Mouse (Mus musculus) midbrain, embryonic 16.5 days (tissue): ENCODE measurements around the gene Cdkl3. TPM values are rescaled to one million over a fixed set of nuclear protein-coding genes. Genes with fewer than 3 reads are reported as not detected.

Experiments used
- ATAC-seq: fragments of 200-750 bp; cut with Nextera tagmentation; 2 replicates; pipeline ENCODE4 v1.8.0; 2017; ENCODE audit warnings: moderate TSS enrichment
- H3K27ac ChIP-seq: fragments of 300-500 bp; sonication (generic); 2 replicates; pipeline ENCODE4 v1.5.1; 2014; ENCODE audit warnings: mild to moderate bottlenecking, low read length, mixed read lengths
- H3K27me3 ChIP-seq: fragments of 300-500 bp; sonication (generic); 2 replicates; pipeline ENCODE4 v1.6.1; 2014; ENCODE audit warnings: low read depth, low read length, mixed read lengths; ENCODE audit not compliant: control insufficient read depth, insufficient read depth
- H3K36me3 ChIP-seq: fragments of 300-500 bp; sonication (generic); 2 replicates; pipeline ENCODE4 v1.6.1; 2014; ENCODE audit warnings: mild to moderate bottlenecking, low read length, moderate library complexity, mixed read lengths; ENCODE audit not compliant: control insufficient read depth, insufficient read depth
- H3K4me1 ChIP-seq: fragments of 300-500 bp; sonication (generic); 2 replicates; pipeline ENCODE4 v1.6.1; 2014; ENCODE audit warnings: mild to moderate bottlenecking, low read length, mixed read lengths; ENCODE audit not compliant: control insufficient read depth, insufficient read depth
- H3K4me2 ChIP-seq: fragments of 300-500 bp; sonication (generic); 2 replicates; pipeline ENCODE4 v1.6.1; 2014; ENCODE audit warnings: mild to moderate bottlenecking, low read length, mixed read lengths
- H3K4me3 ChIP-seq: fragments of 300-500 bp; sonication (generic); 2 replicates; pipeline ENCODE4 v1.5.1; 2014; ENCODE audit warnings: low read depth, mild to moderate bottlenecking, low read length, moderate library complexity, mixed read lengths
- H3K9ac ChIP-seq: fragments of 300-500 bp; sonication (generic); 2 replicates; pipeline ENCODE4 v1.6.1; 2014; ENCODE audit warnings: low read depth, low read length, mixed read lengths
- H3K9me3 ChIP-seq: fragments of 300-500 bp; sonication (generic); replicated peaks from 2 replicates; pipeline ENCODE4 v1.6.1; 2014; ENCODE audit warnings: mild to moderate bottlenecking, low read length, mixed read lengths; ENCODE audit not compliant: control insufficient read depth, poor library complexity, severe bottlenecking
- WGBS: fragments of 180-500 bp; shearing (Covaris S2); extraction: QIAGEN DNeasy Blood & Tissue Kit; methylation state at CpG from one replicate; pipeline ENCODE4 v1.1.7; 2014; 5-methylcytosine and 5-hydroxymethylcytosine counted together
- polyA plus RNA-seq: library from polyadenylated mRNA; unstranded; fragments of >200 nt; fragmentation: Nextera tagmentation; extraction: Ambion mirVana; gene quantifications from 2 replicates; pipeline ENCODE4 v1.2.1, GENCODE M21; 2015

Gene Cdkl3
- 33.8 and 34.4 TPM in 2 replicates for polyA plus RNA-seq

DNA sequence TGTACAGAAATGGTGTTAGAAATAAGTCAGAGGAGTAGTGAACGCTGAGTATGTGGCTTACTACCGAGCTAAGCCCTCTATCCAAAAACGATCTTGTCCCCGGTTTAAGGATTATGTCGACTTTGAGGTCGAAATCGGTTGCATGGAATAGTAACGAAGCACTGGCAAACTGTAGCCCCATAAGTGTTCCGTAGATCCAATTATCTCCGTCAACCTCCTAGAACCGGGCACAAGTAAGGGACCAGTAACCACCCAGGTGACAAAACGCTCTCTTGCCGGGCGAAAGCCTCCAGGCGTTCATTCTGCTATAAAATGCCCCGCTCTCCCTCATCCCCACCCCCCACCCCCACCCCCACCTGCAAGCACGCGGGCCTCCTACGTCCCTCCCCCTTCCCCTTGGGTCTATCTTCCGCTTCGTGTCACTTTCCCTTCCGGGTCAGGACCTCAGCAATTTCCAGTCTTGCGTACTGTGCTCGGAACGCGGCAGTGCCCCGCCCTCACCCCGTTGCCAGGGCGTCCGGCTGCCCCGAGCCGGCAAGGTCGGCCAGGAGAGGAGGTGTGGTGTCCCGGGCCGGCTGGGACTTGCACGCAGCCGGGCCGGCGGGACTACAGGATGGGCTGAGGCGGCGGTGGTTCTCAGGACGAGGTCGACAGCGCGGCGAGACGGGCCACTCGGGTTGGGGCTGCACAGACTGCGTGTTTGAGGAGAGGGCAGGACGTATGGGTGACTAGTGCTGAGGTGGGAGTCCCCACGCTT lies at the start of gene Cdkl3:
Gene Cdkl3, plus strand, starts transcription at position 450 of the 757 bp plus-strand sequence.
- peaks cover 28% of the 10 kb centered on the region for H3K4me1 ChIP-seq
- H3K9me3 ChIP-seq: no peaks in the 10 kb centered on the region
- WGBS: under 1% methylated on average over 51 of the region's 51 CpGs
- no peaks in the 10 kb centered on the region for H3K27me3 ChIP-seq
- H3K4me2 ChIP-seq: peak within 1 kb of the TSS; percentile 82
- ATAC-seq: peak; percentile 91
- peak within 1 kb of the TSS; percentile 92 for H3K27ac ChIP-seq
- no peaks in the 10 kb centered on the region for H3K36me3 ChIP-seq
- H3K4me3 ChIP-seq: peak within 1 kb of the TSS; percentile 82
- peak within 1 kb of the TSS; percentile 95 for H3K9ac ChIP-seq

GRCm38 (mm10) chr11:51956112-51956511 lies 47.9 kb upstream of the Cdkl3 start:
- no peak overlapping the region for H3K27ac ChIP-seq
- no peaks in the 10 kb centered on the region for H3K27me3 ChIP-seq
- H3K9ac ChIP-seq: no peak overlapping the region
- no peak overlapping the region for H3K4me3 ChIP-seq
- H3K4me1 ChIP-seq: no peaks in the 10 kb centered on the region
- H3K36me3 ChIP-seq: no peaks in the 10 kb centered on the region
- no peak overlapping the region for H3K4me2 ChIP-seq
- WGBS: 73% methylated on average over 9 of the region's 9 CpGs
- ATAC-seq: no peak
- H3K9me3 ChIP-seq: no peaks in the 10 kb centered on the region

DNA sequence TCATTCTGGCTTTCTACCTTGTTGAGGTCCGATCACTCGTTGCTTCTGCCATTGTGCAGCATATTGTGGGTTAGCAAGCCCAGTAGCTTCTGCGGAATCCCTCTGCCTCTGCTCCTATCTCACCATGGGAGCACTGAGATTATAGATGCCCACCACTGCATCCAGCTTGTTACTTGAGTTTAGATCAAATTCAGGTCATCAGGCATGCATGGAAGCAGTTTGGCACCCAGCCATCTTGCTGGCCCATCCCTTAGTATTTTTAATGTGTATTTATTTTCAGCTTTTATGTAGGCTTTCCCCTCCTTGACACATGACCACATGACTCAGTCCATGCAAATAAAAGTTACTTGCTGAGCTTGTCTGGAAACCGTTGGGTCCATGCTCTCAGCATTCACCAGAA lies 46.3 kb upstream of the Cdkl3 start:
- WGBS: 84% methylated on average over 4 of the region's 4 CpGs
- H3K36me3 ChIP-seq: no peaks in the 10 kb centered on the region
- H3K4me1 ChIP-seq: no peaks in the 10 kb centered on the region
- H3K4me3 ChIP-seq: no peak overlapping the region
- no peak overlapping the region for H3K4me2 ChIP-seq
- no peak overlapping the region for H3K9ac ChIP-seq
- H3K27ac ChIP-seq: no peak overlapping the region
- no peaks in the 10 kb centered on the region for H3K9me3 ChIP-seq
- no peak for ATAC-seq
- H3K27me3 ChIP-seq: no peaks in the 10 kb centered on the region

- H3K9me3 ChIP-seq: no peaks in the 10 kb centered on the region
- no peak overlapping the region for H3K4me2 ChIP-seq
- no peak overlapping the region for H3K9ac ChIP-seq
- 87% methylated on average over 5 of the region's 5 CpGs for WGBS
- H3K27ac ChIP-seq: no peak overlapping the region
- H3K4me3 ChIP-seq: no peak overlapping the region
- H3K4me1 ChIP-seq: no peaks in the 10 kb centered on the region
- ATAC-seq: no peak
- H3K36me3 ChIP-seq: no peaks in the 10 kb centered on the region
- H3K27me3 ChIP-seq: no peaks in the 10 kb centered on the region
These were observed 44.5 kb upstream of the Cdkl3 start for GRCm38 (mm10) chr11:51959511-51959910.

DNA sequence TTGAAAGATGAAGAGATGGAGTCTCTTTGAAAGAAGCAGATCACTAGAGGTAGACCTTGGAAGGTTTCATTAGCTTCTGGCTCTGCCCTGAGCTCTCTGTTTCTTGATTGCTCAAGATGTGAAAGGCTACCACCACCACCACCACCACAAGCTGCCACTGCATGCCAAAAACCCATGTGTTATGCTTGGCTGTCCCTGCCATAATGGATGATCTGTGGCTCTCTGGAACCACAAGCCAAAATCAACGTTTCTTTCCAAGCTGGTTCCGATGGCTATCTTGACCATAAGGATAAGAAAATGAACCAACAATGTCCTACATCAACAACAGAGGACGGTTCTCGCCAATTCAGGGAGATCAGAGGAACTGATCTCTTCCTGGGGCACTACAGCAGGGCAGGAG lies 44.0 kb upstream of the Cdkl3 start:
- Histone ChIP-seq H3K9ac (no peak overlapping the region), H3K4me3 (no peak overlapping the region), H3K9me3 (no peaks in the 10 kb centered on the region), H3K4me2 (no peak overlapping the region), H3K36me3 (no peaks in the 10 kb centered on the region), H3K4me1 (no peaks in the 10 kb centered on the region), H3K27me3 (no peaks in the 10 kb centered on the region), H3K27ac (no peak overlapping the region)
- 94% methylated on average over 4 of the region's 4 CpGs for WGBS
- no peak for ATAC-seq

GRCm38 (mm10) chr11:51960967-51961471 lies 43.0 kb upstream of the Cdkl3 start:
- Histone ChIP-seq H3K36me3 (no peaks in the 10 kb centered on the region), H3K9me3 (no peaks in the 10 kb centered on the region), H3K27ac (no peak overlapping the region), H3K27me3 (no peaks in the 10 kb centered on the region), H3K4me3 (no peak overlapping the region), H3K4me2 (no peak overlapping the region), H3K9ac (no peak overlapping the region), H3K4me1 (no peaks in the 10 kb centered on the region)
- ATAC-seq: no peak
- WGBS: 68% methylated on average over 11 of the region's 11 CpGs

DNA sequence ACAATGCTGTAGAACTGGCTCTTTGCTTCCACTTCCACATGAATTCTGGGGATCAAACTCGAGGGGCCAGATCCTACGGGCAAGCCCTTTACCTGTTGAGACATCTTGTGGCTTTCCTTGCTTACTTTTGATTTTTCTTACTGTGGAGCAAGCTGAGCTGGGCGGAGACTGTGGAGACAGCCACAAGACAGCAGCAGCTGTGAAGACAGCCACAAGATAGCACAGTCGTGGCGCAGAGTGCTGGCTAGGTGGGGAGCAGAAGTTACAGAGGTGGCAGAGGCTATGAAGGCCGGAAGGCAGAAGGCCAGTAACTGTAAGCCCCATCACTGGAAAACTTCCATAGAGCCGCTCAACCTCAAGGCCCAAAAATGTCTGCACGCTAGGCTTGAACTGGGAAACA lies 42.3 kb upstream of the Cdkl3 start:
- no peak for ATAC-seq
- 92% methylated on average over 8 of the region's 8 CpGs for WGBS
- no peaks in the 10 kb centered on the region for H3K9me3 ChIP-seq

DNA sequence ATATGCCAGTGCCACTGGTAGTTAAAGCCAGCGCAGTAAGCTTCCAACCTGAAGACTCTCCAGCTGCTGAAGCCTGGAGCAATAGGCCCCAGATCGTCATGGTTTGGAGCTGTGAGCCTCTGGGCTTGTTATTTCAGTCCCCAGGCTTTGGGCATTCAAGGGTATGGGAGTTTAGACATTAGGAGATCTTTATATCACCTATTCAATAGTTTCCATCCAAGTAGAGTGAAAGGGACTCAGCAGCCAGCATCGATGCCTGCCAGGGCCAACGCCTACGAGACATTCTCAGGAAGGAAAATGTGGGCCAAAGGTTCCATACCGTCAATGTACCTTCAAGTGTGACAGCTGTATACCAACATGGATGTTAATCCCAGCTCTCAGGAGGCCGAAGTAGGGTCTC lies 41.7 kb upstream of the Cdkl3 start:
- 90% methylated on average over 7 of the region's 7 CpGs for WGBS
- H3K4me2 ChIP-seq: no peak overlapping the region
- no peaks in the 10 kb centered on the region for H3K9me3 ChIP-seq
- H3K27ac ChIP-seq: no peak overlapping the region
- no peak for ATAC-seq
- no peaks in the 10 kb centered on the region for H3K27me3 ChIP-seq
- H3K4me3 ChIP-seq: no peak overlapping the region
- no peaks in the 10 kb centered on the region for H3K36me3 ChIP-seq
- H3K4me1 ChIP-seq: no peaks in the 10 kb centered on the region
- H3K9ac ChIP-seq: no peak overlapping the region

More for the DNA sequence above, 42.3 kb upstream of the Cdkl3 start:
- H3K9ac ChIP-seq: no peak overlapping the region
- no peak overlapping the region for H3K4me2 ChIP-seq
- H3K4me1 ChIP-seq: no peaks in the 10 kb centered on the region
- no peak overlapping the region for H3K4me3 ChIP-seq
- no peak overlapping the region for H3K27ac ChIP-seq
- H3K27me3 ChIP-seq: no peaks in the 10 kb centered on the region
- H3K36me3 ChIP-seq: no peaks in the 10 kb centered on the region

DNA sequence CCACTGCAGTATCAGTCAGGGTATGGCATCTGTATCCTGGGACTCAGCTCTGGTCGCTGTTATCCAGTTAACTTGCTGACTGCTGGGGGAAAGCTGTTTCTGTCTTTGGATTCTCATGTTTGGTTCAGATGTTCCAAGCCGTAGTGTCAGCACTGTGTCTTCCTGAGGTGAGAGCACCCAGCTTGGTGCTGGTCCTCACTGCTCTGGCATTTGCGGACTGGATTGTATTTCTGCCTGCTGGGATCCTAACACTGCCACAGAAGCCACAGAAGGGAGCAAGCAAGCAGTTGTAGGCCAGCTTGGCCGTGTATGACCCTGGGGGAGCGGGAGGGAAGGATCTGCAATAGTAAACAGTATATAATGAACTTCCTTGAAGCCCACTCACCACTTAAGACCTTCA lies 37.4 kb upstream of the Cdkl3 start:
- peaks cover 4% of the 10 kb centered on the region for H3K4me1 ChIP-seq
- H3K4me2 ChIP-seq: no peak overlapping the region
- no peak overlapping the region for H3K4me3 ChIP-seq
- 86% methylated on average over 5 of the region's 5 CpGs for WGBS
- ATAC-seq: no peak
- H3K27me3 ChIP-seq: no peaks in the 10 kb centered on the region
- H3K9ac ChIP-seq: no peak overlapping the region
- peaks cover 8% of the 10 kb centered on the region; the same call in 1 of the 2 replicates for H3K36me3 ChIP-seq
- H3K9me3 ChIP-seq: no peaks in the 10 kb centered on the region
- H3K27ac ChIP-seq: no peak overlapping the region
